Mouse (Mus musculus) ES-E14 (cell line): ENCODE data around the gene Atp5b.

ENCODE experiments used
- CHD2 ChIP-seq: IDR thresholded peaks from 2 replicates; pipeline ENCODE4 v1.6.1; 2014; ENCODE audit warnings: mild to moderate bottlenecking, low read depth, low read length, inconsistent platforms
- HCFC1 ChIP-seq: IDR thresholded peaks from 2 replicates; pipeline ENCODE4 v1.6.1; 2012; ENCODE audit warnings: low read length, inconsistent platforms, borderline replicate concordance; ENCODE audit not compliant: insufficient read depth
- MAFK ChIP-seq: IDR thresholded peaks from 2 replicates; pipeline ENCODE4 v1.6.1; 2014; ENCODE audit warnings: mild to moderate bottlenecking, low read depth, low read length, inconsistent platforms; ENCODE audit not compliant: insufficient read depth
- ZNF384 ChIP-seq: IDR thresholded peaks from 2 replicates; pipeline ENCODE4 v1.6.1; 2012; ENCODE audit warnings: low read depth, low read length, inconsistent platforms

GRCm38 (mm10) chr10:128049741-128050140, 33.3 kb upstream of the Atp5b start:
- no peak for TF ChIP-seq CHD2
- no peak for TF ChIP-seq ZNF384
- TF ChIP-seq HCFC1, result no peak
- no peak for TF ChIP-seq MAFK
